Mouse (Mus musculus): ENCODE results near the gene Tldc1.

DNA sequence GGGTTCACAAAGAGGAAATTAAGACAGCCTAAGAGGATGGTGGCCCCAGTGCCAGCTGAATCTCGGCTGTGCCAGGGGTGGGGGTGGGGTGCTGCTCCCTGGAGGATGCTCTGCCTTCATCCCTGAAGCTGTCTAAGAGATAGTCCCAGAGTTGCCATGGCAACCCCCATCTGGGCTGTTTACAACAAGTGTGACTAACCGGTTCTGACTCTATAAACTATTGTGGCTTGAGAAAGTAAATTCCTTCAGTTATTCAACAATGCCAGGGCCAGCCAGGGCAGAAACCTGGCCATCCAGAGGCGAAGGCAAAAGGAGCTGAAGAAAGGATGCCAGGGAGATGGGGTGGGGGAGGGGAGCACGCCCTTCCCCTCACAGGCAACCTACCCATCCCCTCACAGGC, 23.0 kb upstream of the Tldc1 start:
- TF ChIP-seq CTCF (IDR thresholded peaks at IDR 0.05; ENCODE audit: extremely low read depth, insufficient read depth, low read length) (no peak), POLR2A (IDR thresholded peaks at IDR 0.05; ENCODE audit: extremely low read depth, insufficient read depth, low read length) (no peak)

Measured in cortical plate, adult 2 months (tissue).